Mouse (Mus musculus) MEL-GATA-1-ER (cell line): ENCODE measurements at regions not wholly inside any gene's neighbourhood (a gene's known extent, or its start where the extent isn't known, plus 50 kb on each side); places are given as distances from the start of the nearest gene placed in this dataset.

Experiments used
- DNase-seq: peaks from one replicate; pipeline ENCODE4 v3.0.0-alpha.2; 2012; ENCODE audit warnings: low read depth; ENCODE audit errors: extremely low read depth

GRCm38 (mm10) chr3:117927527-117927926 is 58.8 kb upstream of the Snx7 start:
- no peak for DNase-seq
